Mouse (Mus musculus) cerebellum, postnatal 36 days (tissue): Measurements from ENCODE around the gene Nudt16l1.

Source experiments
- DNase-seq, 2 experiments: peaks; one replicate each; pipeline ENCODE4 v3.0.0; 2021 to 2022; ENCODE audit warnings: mixed read lengths in 2 of 2

Nudt16l1 gene

DNA sequence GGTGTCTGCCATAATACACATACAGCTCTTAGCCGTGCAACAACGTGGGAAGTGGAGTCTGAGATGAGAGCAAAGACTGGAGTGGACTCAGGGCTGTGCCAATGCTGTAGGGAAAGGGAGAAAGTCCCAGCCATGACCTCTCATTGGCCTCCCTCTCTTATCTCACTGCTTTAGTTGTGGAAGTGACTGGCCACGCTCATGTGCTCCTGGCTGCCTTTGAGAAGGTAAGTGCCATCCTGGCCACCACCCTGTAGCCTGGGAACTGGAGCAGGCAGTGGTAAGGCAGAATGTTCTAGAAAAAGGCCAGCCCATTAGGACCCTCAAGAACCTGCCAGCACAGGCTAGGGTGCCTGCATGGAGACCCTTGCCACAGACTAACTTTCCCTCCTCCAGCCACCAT, 22.6 kb upstream of the Nudt16l1 start:
- no peak for DNase-seq

DNA sequence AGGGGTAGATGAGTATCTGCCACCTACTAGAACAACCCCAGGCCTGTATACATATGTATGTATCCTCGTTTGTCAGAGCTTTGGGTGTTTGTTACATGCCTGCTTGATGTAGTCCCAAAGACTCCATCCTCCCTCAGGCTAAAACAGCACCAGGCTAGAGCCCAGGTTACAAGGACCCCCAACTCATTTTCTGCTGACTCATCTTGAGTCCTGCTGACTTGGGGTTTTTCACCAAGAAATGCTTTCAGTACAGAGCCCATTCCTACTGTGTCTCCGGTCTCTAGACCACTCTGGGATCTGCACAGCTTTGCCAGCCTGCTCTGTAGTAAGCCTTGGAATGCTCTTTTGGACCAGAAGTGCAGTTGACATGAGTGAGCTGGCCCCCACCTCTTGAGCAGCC, 22.0 kb upstream of the Nudt16l1 start:
- no peak for DNase-seq

DNA sequence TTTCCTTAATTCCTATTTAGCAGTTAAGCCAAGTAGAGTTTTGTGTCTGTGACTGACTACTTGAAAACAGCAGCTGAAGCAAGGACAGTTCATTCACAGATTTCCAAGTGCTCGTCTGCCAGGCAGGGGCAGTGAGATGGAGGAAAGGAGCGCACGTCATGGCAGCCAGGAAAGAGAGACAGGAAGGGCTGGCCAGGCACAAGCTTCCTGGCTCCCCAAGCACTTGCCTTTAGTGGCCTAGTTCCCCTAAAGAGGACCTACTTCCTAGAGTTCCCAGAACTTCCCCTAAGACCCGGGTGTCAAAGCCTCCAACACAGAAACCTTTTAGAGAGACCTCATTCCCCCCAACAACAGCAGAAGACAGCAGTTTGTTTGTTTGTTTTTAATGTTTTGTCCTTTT, 18.0 kb upstream of the Nudt16l1 start:
- no peak for DNase-seq

DNA sequence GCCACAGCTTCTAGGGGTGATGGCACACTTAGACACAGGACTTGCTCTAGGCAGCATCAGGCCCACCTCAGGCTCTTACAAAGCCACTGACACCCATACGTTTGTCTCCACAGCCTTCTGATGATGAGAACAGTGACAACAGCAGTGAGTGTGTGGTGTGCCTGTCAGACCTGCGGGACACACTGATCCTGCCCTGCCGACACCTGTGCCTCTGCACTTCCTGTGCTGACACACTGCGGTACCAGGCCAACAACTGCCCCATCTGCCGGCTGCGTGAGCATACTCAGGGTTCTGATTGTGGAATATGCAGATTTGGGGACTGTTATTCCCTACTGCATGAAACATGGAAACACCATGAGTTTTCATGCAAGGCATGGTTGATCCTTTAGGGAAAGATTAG, 16.1 kb upstream of the Nudt16l1 start:
- no peak for DNase-seq

DNA sequence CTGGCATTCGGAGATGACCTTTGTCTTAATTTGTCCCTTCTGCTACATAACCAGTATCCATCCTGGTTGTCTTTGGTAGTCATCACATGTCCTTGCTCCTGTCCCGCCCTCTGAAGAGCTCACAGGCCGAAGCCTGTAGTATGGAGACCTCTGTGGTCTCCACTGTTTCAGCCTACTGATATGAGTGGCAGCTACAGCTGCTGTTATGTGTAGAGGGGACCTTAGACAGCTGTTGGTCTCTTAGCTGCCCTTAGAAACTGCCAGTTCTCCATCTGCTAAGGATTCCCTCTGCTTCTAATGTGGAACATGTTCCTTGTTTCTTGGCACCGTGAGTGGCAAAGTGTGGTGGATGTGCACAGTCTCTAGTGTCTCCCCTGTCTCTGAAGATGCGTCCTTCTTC, 14.6 kb upstream of the Nudt16l1 start:
- no peak for DNase-seq

DNA sequence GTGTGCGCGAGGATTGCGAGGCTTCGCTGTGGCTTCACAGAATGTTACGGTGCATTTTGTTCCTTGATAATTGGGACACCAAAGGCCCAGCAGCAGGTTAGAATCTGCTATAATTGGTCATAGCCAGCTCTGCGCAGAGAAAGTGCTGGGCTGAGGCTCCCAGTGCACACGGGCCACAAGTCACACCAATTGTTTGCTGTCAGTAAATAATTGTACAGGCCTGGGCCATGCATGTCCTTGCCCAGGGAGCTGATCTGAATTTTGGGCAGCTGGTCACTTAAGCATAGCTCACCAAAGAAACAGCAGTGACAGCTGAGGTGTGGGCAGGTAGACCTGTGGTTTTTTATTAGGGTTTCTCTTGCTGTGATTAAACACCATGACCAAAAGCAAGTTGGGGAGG, 10.6 kb upstream of the Nudt16l1 start:
- no peak for DNase-seq

DNA sequence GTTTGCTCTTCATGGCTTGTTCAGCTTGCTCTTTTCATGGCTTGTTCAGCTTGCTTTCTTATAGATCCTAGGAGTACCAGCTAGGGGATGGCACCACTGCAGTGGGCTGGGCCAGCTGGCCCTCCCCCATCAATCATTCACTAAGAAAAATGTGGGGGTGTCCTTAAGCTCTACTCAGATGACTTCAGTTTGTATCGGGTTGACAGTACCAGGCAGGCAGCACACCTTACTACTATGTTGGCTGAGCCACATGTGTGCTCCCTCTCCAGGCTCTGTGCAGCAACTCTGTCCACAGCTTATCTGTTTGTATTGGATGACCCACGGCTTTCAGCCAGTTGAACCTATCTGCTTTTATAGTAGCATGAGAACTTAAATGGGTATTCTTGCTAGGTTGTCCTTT, 10.1 kb upstream of the Nudt16l1 start:
- no peak for DNase-seq

DNA sequence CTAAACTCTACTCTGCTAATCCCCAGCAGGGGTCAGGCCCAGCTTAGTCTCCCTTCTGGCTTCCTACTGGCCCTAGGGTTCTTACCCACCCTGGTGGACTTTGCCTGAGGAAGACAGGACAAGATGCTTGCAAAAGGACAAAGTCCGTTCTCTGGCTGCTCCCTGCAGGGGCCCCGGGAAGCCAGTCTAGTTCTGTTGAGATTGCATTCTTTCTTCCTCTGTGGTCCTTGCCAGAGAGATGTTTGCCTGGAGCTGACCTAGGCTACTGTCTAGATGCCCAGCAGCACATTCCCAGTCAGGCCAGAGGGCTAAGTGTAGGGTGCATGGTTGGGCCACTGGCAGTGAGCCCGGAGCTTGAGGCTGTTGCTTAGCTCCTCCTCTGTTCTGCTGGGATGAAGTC, 6.1 kb upstream of the Nudt16l1 start:
- DNase-seq = no peak

DNA sequence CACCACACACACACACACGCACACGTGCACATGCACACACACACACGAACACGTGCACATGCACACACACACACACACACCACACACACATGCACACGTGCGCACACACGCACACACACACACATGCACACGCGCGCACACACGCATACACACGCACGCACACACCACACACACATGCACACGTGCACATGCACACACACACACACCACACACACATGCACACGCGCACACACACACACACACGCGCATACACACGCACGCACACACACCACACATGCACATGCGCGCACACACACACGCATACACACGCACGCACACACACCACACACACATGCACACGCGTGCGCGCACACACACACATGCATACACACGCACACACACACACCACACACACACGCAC, 3.1 kb upstream of the Nudt16l1 start:
- DNase-seq = no peak

DNA sequence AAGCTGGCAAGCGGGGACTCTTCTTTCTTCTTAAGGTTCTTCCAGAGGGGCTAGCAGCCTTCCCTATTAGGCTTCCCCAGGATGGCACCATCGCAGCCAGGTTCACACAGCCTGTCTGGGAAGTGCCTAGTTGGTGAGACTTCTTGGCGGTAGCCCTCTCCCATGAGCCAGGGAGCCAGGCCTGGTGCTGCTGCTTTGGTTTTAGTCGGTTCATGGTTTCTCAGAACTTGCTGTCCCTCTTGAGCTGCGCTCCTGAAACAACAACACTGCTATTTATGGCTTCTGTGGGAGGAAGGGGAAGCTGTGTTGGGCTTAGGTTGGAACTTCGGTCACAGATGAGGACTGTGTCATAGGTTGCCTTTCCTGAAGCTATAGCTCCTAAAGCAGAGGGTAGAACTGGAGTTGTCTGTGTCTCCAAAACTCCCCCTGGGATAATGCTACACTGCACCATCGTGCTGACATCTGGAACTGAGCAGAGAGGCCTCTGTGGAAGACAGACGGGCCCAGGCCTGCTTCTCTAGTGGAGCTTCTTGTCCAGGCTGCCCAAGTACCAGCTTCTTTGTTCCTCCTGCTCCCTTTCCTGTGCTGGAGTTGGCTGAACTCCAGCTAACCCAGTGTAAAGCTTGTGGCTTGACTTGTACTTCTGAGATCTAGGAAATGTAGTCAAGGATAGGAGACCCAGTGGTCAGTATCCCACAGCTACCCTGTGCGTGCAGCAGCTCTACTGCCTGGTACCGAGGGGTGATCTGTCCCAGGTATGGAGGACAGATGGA, 2.4 kb upstream of the Nudt16l1 start:
- DNase-seq = no peak

DNA sequence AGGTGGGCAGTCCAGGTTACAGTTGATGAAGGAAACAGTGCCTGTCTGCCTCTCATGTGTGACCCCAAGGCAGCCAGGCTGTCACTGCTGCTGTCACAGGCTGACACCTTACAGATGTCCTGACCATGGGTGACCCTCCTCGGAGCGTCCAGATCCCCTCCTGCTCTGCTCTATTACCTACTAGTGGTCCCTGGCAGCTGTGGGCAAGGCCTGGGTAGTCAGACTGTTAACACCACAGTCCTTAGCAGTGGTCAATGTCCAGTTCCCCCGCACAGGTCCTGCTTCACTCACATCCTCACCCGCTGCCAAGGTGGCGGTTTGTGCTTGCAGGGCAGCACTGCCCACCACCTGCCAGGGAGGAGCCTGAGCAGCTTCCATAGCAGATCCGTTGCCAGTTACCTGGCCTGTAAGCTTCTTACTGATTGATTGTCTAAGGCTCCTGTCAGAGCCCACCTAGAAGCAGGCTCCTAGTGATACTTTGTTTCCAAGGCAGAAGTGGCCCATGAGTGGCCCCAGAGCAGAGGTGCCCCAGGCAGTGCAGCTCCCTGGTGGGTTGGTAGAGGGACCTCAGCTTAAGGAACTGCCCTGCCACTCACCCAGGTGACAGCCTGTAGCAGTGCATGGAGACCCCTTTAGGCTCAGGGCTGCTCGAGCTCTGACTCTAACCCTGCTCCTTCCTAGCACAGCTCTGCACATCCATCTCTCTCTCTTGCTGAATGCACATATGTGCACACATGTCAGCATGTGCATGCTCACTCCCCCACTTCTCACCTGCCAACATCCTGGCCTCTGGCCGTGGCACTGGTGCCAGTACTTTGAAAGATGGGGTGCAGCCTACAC, 990 bp upstream of the Nudt16l1 start:
- DNase-seq = no peak

DNA sequence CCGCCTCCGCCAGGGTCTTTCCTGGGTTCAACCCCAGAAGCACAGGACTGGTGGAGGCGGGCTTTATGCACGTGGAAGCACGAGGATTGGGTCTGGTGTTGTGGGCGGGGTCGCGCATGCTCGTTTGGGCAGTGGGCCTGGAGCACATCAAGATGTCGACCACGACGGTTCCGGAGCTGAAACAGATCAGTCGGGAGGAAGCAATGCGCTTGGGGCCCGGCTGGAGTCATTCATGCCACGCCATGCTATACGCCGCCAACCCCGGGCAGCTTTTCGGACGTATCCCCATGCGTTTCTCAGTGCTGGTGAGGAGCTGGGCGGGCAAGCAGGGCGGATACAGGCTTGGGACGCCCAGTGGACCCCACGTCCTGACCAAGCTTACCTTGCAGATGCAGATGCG, 428 bp downstream of the Nudt16l1 start:
- peak; percentile 94 for DNase-seq

DNA sequence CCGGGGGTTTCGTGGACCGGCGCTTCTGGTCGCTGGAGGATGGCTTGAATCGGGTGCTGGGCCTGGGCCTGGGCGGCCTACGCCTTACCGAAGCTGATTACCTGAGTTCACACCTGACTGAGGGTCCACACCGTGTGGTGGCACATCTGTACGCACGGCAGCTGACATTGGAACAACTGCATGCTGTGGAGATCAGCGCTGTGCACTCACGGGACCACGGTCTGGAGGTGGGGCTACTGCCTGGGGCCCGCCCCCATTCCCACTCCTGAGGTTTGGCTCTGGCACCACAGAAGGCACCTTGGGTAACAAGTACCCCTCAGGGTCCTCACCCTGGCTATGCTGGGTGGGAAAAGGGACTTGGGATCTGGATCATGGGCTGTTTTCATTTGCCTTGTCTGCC, 851 bp downstream of the Nudt16l1 start:
- DNase-seq = peak in 1 of 2 experiments; percentile 38

DNA sequence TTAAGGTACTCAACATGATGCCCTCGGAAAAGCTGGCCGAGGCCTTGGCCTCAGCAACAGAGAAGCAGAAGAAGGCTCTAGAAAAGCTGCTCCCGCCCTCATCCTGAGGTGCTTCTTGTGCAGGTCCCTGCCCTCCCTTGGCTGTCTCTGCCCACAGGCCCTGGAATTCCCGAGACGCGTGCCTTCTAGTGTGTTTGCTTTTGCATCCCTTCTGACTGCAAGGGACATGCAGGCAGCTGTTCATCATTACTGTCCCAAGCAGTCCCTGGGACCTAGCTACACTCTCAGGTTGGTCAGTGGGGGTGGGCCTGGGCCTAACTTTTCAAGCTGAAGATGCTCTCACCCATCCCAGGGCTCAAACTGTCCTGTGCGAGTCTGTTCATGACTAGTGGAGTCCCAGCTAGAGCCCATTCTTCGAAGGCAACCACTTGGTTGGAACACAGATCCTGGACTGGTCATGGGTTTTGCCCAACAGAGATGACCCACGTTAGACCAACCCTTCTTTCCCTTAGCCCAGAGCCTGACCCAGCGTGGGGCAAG, 1.8 kb downstream of the Nudt16l1 start:
- DNase-seq = no peak

DNA sequence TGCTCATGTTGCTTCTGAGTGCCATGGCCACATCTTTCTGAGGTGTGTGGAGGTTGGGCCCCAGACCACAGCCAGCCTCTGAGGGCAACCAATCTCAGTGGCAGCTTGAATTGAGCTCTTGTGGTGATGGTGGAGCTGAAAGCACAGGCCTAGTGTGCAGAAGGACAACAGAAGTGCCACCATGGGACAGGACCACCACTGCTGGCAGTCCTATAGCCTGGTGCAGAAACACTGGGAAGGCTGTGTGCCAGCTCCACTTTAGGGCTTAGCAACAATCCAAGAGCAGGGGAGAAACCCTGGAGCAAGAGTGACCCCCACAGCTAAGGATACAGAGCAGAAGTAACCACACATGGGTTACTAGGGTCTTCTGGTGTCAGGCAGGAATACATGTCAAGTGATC, 2.5 kb downstream of the Nudt16l1 start:
- DNase-seq = no peak

DNA sequence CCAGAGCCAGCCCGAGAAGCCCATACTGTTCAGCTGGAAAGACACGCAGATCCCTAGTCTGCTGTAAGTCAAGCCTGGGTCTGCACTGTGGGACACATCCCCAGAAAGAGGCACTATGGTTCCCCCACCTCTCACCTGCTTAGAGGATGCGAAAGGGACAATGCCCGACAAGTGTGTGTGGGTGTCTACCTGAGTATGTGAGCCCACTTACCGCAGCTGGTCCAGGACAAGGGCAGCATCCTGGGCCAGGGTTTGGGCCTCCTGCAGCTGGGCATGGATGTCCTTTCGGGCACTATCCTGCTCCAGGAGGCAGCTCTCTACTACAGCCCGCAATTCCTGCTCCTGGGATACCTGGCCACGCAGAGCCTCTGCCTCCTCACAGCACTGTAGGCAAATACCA, 4.3 kb downstream of the Nudt16l1 start:
- DNase-seq = no peak

DNA sequence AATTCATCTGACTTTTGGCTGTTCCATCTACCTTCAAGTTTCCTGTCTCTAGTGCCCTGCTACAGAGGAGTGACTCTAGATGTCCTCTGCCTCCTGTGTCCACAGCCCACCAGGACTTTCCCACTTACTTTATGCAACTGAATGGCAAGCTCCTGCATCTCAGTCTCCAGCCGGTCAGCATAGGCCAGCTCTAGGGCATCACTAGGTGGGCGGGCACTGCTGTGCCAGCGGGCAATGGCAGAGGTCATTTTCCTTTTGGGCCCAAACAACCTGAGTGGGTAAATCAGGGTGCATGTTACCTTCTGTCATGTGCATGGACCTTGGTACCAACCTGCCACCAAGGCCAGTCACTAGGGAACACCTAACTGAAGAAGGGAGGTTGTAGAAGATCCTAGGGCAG, 4.9 kb downstream of the Nudt16l1 start:
- no peak for DNase-seq

DNA sequence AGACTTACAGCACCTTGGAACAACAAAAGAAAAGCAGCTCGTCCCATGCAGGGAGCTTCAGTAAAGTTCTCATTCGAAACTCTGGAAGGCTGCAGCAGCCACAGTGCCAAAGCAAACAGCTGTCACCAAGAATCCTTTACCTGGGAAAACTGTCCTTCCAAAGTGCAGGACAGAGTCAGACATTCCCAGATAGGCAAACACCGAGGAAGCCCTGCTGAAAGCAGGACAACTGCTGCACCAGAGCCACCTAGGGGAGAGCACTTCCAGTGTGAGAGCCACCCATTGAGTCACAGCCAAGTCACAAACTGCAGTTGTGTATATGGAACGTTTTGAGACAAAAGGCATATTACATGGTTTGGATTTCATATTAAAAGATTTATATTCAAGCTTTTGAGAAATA, 6.9 kb downstream of the Nudt16l1 start:
- DNase-seq = no peak

DNA sequence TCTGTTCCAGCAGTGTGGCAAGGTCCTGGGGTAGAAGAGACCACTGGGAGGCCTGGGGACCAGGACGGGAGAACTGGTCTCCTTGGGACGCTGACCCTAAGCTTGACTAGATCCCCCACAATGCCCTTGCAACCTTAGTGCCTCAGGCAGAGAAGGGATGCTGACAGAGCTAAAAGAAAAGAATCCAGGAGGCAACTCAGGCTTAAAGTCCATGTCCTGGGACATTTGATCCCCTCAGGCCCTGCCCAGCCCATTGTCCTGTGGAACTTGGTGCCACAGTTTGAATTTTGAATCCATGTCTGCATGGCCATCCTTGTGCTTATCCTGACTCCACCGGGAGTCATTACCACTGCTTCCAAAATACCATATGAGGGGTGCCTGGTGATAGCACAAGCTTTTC, 7.6 kb downstream of the Nudt16l1 start:
- no peak for DNase-seq

DNA sequence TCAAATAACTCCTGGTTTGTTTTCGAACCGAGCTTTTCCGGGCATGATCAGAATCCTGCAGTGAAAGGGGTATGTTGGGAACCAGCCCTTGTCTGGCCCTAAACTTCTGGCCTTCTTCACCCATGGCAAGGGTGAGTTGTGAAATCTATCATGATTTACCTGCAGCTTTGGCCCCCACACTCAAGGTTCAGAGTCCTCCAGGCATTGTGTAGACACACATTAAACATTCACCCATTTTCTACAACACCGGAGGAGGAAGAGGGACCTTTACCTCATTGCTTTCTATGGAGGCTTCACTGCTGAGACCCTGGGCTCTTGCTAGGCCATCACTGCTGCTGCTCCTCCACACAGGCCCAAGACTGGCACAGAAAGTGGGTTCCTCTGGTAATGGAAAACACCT, 8.8 kb downstream of the Nudt16l1 start:
- no peak for DNase-seq

DNA sequence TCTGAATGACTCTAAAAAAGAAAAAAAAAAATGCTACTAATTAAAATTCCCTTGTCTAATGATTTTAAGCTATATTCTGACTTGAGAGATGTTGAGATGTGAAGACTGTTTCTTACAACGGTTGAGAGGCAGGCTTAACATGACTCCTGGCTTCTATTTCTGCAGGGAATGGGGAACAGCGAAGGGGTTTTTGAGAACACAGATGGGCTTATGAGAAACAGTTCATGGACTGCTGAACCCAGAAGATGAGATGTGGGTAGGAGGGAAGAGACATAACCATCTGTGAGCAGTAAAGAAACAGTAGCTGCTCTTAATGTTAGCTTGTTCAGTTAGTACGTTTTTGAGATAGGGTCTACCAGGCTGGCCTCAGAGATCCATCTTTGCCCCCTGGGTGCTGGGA, 18.0 kb downstream of the Nudt16l1 start:
- no peak for DNase-seq

DNA sequence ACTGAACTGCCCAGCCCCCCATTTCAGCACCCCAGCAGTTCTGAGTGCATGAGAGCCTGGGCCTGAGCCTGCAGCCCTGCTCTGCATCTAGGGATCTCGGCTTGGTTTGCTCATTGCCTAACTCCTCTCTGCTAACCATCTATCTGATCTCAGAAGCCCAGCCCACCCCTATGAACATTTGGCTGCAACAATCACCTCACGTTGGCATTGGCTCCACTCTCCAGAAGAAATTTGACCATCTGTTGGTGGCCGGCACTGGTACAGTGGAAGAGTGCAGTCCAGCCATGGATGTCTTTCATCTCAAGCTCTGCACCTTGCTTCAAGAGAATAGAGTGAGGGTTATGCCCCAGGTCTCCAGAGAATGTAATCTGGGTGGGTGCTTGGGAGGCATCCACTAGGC, 18.9 kb downstream of the Nudt16l1 start:
- peak; percentile 61 for DNase-seq

DNA sequence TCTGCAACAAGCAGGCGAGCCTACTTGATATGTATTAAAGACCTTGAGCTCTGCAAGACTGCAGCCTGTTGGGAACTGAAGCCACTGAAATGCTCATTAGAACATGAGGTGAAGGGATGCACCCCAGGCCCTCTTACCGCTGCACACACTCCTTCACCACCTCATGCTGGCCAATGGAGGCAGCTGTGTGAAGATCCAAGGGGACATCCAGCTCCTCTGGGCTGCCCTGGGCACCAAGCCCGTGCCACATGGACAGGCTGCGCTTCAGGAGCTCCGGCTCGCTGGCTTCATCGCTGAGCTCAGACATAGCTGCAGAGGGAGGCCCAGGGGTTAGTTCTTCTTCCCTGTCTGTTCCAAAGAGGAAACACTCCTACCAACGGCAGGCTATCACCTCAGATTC, 21.7 kb downstream of the Nudt16l1 start:
- DNase-seq = no peak

DNA sequence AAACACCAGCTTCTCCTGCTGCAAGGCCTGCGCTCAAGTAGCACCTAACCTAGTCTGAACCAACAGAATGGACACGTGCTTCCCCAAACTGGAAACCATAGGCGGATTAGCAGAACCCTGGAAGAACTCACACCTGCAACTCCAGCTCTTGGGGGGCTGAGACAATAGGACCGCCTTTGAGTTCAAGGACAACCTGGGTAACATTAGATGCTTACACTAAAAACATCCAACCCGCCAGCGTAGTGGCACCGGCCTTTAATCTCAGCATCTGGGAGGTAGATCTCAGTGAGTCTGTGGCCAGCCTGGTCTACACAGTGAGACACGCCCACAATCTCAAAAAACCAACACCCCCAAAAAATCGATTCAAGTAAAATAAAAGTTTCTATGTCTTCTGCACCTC, 24.8 kb downstream of the Nudt16l1 start:
- no peak for DNase-seq
